Mouse (Mus musculus) MEL-GATA-1-ER (cell line): Measurements from ENCODE around the gene Tmem256.
"Not testable (repeated sequence)": the region's sequence is repeated elsewhere in the genome, so short reads cannot be mapped to it uniquely, and the experiment has no call there.

Source experiments
- DNase-seq: peaks from one replicate; pipeline ENCODE4 v3.0.0-alpha.2; 2012; ENCODE audit warnings: low read depth; ENCODE audit errors: extremely low read depth

Tmem256 gene

DNA sequence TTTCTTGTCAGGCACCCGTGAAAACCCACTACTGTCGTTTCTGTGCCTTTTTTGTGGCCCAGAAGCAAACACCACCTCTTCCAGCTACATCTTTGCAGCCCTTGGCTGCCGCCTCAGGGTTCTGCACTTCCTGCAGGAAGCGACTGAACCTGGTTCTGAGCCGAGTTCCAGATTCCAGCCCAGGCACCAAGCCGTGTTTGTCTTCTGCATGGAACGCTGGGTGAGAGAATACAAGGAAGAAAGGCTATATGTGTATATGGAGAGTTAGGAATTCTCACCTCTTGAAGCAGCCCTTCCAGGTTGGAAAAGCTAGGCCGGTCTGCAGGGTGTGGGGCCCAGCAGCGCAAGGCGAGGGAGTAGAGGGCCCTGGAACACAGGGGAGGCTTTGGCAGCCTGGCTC, 16.4 kb downstream of the Tmem256 start:
- DNase-seq = no peak

DNA sequence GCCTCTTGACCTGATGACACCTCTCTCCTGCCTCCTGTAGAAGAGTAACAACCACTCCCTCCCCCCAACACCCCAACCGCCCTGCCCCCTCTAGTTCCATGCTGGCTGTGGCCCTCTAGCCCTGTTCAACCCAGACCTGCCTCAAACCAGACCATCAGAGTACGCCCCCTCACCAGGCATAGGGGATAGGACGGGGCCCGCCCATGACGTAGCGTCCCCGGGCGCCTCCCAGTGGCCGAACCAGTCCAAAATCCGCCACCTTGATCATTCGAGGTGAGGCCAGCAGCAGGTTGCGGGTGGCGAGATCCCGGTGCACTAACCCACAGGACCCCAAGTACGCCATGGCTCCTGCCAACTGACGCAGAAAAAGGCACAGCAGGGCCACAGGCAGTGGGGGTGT, 17.0 kb downstream of the Tmem256 start:
- no peak for DNase-seq

DNA sequence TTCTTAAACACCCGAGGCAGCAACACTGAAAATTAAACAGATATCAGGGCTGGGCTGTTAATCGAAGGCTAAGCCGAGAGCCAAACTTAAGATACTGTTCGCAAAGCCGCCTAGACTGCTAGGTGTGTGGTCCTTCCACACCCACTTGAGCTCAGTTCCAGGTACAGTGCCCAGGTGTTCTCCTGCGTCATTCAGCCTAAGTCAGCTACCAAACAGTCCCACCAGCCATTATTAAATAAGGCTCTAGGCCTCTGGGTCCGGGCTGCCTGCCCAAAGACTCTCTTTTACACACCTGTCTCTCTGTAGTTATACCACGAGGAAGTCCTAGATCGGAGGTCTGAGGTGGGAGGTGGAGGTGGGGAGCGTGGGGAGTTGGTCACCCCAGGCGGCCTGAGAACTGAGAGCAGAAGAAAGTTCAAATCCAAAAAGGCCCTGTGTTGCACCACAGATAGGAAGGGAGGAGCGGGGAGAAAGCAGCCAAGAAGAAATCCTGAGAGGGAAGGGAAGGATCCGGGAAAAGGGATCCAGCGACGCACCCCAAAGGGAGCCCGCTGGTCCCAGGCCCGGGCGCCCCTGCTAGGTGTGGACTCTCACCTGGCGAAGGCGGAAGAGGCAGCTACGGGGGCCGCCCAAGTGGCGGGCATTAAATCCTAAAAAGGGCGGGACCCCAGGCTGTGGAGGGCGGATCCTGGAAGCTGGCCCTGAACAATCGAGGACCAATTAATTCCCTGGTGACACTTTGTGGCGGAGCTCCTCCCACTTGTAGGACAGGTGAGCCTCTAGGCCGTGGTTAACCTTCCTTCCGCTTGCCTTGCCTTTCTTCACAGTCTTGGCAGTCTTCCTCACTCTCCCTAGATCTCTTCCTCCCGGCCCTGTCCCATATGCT, 20.0 kb downstream of the Tmem256 start, which contains the start of gene Tnk1:
TSS of gene Tnk1 (minus strand) at position 618 of the 886 bp plus-strand sequence.
- DNase-seq = no peak

DNA sequence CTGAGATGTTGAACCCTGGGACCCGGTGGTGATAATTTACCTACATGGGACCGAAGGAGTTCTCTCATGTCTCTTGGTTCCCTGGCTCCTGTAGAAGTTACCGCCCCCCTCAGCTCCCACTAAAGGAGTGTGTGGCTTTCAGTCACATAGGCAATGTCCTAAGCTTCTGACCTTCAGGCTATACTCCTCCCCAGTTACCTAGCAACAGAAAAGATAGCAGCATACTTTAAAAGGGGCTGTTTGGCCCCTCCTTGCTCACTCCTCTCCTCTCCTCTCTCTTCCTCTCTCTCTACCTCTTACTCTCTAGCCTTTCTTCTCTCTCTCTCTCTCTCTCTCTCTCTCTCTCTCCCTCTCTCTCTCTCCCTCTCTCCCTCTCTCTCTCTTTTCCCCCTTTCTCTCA, 25.4 kb downstream of the Tmem256 start:
- DNase-seq = not testable (repeated sequence)

DNA sequence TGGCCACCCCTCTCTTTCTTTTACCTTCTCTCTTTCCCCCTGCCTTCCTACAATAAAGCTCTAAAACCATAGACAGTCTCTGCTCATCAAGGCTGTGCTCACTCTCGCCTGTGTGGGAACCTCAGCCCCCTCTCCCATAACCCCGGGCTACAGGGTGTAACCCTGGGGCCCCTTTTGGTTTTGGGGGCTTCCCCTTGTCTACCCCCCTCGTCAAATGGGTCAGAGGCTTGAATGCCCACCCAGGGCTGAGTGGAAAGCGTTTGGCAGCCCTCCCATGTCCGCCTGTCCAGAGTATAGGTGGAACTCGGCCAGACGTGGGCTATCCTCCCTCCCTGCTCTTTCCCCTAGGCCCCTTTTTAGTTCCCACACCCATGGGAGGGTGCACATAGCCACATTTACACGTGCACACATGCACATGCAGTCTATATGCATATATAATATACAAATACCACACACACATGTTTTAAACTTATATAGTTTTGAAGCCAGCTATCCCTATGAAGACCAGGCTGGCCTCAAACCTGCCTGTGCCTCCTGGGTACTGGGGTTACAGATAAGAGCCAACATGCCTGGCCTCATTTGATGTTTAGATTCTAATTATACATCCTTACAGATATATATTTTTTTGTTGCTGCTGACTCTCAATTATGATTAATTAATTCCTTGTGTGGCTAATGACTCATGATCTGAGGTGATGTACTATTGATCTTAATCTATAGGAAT, 26.0 kb downstream of the Tmem256 start:
- no peak for DNase-seq

DNA sequence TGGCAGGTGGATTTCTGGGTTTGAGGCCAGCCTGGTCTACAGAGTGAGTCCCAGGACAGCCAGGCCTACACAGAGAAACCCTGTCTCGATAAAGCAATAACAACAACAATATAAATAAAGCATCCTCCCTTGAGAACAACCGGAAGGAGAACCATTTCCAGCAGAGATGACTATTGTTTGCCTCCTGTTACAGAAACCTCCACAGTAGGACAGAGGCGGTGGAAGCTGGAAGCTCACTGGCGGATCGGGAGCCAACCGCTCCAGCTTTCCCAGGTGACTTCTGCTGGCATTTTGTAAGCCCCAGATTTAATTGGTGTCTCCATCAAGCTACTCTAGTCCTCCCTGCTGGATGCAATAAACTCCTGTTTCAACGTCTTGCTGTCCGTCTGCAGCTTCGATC, 27.2 kb downstream of the Tmem256 start:
- DNase-seq = no peak

DNA sequence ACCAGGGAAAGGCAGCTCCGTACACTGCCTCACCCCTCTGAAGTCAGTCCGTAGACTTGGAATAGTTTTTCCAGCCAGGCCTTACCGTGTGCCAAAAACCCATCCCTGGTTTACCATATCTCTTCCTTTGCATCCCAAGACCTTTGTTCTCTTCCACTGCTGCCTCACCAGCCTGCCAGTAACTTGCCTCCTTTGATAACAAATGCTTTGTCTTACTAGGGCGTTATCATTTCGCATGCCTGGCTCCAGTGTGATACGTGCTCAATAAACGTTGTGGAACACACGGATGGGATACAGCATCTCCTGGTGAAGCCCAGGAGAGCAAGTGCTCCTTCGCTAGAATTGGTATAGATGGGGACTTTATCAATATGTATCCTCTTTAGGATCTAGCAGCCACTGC, 29.0 kb downstream of the Tmem256 start:
- DNase-seq = no peak

DNA sequence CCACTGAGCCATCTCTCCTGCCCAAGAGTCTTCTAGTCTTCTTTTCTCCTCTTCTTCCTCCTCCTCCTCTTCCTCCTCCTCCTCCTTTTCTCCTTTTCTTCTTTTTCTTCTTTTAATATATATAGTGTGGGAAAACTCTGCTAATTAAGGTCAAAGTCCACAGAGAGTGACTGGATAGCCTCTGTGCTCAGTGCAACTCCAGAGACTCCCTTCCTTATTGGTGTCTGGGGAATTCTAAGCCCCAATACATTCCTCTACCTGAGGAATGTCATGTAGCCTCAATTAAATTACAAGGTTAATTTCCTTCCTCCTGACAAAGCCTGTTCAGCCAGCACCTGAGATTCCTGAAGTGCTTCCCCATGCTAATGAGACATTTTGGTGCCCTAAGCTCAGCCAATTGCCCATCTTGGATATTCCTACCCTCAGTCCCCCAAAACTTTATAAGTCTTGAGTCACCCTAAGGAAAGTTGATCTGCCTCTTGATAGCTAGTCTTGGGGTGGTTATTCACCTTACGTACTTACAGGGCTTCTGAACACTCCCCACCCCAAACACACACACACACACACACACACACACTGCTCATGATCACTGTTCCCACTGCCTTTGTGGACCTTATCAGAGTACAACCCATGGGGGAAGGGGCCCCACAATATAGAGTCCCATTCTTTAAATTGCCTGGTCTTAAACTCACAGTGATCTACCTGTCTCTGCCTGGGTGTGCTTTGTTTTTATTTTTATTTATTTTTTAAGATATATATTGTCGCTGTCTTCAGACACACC, 32.2 kb downstream of the Tmem256 start:
- DNase-seq = no peak

DNA sequence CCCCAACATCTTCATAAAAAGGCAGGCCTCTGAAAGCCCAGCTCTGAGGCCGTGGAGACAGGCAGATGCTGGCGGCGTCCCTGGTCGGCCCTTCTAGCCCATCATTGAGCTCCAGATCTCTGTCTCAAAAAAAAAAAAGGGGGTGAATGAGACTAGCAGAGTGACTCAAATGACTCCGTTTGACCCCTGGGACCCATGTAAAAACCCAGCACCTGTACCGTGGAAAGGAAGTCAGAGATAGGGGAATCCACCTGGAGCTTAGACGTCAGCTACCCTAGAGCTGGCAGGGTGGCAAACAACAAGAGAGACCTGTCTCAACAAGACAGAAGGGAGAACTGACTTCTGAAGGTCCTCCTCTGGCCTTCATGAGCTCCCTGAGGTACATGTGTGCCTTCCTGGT, 33.5 kb downstream of the Tmem256 start:
- DNase-seq = no peak

DNA sequence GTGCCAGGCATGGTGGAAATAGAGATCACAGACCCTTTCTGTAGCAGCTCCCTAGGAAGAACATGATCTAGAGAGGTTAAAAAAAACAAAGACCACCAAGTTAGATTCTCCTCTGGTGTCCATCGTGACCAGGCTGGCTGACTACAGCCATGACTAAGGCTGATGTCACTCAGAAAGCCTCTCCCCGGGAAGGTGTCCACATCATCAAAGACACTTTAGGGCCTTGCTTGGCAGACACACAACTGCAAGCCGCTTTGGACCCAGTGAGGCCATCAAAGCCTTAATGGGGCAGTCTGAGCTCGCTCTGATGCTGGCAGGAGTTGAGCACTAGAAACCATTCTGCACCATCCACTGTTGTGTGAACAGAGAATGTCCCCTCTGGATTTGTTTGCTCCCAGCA, 34.1 kb downstream of the Tmem256 start:
- DNase-seq = no peak

DNA sequence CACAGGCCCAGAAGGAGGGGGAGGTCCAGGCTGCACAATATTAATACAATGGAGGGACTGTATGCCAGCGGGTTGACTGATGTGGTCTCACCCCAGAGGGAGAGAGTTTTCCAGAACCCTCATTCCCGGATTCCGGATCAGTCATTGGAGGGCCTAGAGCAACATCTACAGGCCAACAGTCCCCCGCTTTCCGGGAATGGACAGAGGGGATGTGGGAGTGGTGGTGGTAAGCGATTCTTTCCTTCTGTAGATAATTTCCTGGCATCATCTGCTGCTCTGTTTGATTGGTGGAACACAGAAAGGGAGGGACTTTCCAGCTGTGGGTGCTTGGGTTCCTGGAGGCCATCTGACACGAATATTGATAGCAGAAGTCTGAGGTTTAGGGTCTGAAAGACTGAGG, 37.9 kb downstream of the Tmem256 start:
- DNase-seq = peak; percentile 83

DNA sequence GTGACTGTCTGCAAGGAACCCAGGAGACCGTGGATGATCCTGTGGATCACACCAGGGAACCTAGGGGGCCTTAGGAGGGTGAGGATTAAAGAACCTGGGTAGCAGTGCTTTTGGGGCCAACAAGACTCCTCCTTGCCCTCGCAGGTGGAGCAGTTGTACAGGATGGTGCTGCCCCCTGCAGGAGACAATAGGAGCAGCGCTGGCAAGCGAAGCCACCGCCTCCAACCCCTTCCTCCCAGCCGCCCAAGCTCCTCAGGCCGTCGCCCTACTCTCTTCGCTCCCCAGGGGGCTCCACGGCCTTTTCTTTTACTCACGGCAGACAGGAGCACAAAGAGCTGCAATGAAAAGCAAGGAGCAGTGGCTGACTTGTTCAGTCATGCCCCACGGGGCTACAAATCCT, 38.6 kb downstream of the Tmem256 start:
- DNase-seq = peak; percentile 72

DNA sequence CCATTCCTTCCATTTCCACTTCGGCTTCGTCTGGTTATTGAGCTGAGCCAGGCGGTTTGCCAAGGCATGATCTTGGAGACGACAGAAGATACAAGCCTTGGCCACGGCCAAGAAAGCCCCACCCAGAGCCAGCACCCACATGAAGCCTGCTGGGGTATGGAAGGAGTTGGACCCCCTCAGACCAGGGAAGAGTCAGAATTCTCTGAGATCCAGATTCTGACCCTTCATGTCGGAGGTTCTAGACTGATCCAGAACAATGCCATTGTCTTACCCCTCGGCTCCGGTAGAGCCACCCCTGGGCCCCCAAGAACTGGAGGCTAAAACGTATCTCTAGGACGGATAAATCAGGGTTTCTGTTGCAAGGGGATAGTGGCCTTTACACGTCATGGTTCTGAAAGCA, 39.6 kb downstream of the Tmem256 start, which contains the start of gene Tmem95:
TSS of gene Tmem95 (minus strand) at position 141 of the 400 bp plus-strand sequence.
- no peak for DNase-seq

DNA sequence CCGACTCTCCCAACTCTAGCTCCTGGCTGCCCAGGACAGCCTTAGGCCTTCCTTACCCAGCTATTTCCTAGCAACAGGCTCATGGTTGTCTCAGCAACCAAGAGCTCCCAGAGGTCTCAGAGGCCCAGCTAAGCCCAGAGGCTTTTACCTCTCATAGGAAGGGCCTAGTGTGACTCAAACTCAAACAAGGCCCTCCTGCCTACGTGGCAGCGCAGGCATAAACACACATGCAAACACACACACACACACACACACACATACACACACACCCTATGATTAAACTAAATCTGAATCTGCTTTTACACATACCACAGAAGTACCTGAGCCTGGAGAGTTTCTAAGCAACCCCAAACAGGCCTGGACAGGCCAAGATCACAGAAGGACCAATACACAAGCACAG, 40.1 kb downstream of the Tmem256 start:
- DNase-seq = no peak

DNA sequence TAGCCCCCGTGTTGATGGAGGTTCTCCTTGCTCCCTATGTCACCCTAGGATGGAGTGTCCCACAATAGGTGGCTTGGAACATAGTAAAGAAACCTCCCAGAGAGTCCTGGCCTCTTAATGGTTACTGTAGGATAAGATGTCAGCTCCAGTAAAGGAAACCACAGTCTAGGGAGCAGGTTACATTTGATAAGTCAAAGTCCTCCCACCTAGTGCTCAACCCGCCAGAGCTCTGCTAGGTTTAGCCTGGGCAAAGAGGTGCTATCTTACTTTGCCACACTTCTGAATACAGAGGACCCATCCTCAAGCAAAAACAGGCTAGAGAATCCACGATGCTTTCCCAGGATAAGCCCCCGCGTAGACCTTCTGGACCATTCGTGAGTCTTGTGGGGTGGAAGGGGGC, 40.6 kb downstream of the Tmem256 start:
- DNase-seq = peak; percentile 66

DNA sequence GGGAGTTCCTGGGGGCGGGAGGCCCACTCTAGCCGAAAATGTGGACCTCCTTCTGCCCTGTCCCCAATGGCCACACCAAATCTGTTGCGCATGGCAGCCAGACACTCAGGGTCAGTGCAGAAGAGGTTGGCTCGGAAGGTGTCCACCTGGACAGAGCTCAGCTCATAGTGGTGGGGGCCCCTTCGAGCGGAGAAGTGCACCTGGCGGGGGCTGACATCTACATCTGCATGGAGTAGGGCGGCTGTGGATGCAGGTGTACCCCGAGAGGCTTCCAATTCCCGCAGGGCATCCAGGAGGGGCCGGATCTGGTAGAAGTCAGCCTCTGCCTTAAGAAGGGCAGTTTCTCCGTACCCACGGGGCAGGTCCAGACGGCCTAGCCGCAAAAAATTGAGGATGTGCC, 41.4 kb downstream of the Tmem256 start:
- DNase-seq = no peak

DNA sequence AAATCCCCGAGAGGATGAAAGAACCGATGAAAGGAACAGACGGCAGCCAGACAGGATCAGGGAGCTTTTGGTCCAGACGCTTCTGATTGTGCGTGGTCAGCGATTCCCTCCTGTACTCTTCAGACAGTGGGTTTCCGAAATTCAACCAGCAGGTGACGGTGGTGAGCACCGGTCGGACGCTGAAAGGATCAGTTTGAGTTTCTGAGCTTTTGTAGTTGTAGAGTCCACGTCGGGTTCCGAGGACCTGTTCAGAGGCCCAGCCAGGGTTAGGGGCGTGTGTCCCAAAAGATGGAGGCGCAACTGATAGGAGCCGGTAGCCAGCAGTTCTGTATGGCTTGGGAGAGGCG, 42.2 kb downstream of the Tmem256 start:
- DNase-seq = no peak

DNA sequence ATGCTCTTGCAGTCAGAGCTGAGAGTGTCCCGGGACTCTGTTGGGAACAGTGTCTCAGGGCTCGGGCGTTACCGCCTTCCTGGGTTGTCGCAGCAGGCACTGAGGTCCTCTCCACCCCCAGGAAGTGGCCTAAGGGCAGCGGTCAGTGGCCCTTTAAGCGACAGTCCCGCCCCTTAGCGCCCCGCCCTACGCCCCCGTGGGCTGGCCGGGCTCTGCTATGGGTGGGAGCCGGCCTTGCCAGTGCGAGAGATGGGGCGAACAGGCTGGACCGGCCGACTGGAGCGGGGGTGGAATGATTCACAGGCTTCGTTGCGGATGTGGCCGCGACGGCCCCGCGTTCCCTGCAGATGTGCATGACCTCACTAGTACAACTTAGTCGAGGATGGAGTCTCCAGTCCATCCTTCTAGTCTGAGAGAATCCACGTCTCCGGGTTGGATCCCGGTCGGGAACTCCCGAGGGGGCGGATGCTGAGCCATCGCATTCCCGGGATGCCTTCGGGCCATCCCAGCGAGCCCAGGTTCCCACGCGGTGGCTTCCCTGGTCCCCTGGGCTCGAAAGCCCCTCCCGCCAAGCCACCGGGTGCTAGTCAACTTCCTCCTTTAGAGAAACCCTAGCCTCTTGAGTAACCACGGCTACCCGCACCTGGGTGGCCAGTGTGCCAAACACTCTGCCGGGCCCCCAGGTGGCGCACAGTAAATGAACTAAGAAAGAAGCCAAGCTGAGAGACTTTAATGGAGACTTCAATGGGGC, 42.7 kb downstream of the Tmem256 start, which contains the start of gene Kctd11:
TSS of gene Kctd11 (minus strand) at position 554 of the 751 bp plus-strand sequence.
- no peak for DNase-seq

DNA sequence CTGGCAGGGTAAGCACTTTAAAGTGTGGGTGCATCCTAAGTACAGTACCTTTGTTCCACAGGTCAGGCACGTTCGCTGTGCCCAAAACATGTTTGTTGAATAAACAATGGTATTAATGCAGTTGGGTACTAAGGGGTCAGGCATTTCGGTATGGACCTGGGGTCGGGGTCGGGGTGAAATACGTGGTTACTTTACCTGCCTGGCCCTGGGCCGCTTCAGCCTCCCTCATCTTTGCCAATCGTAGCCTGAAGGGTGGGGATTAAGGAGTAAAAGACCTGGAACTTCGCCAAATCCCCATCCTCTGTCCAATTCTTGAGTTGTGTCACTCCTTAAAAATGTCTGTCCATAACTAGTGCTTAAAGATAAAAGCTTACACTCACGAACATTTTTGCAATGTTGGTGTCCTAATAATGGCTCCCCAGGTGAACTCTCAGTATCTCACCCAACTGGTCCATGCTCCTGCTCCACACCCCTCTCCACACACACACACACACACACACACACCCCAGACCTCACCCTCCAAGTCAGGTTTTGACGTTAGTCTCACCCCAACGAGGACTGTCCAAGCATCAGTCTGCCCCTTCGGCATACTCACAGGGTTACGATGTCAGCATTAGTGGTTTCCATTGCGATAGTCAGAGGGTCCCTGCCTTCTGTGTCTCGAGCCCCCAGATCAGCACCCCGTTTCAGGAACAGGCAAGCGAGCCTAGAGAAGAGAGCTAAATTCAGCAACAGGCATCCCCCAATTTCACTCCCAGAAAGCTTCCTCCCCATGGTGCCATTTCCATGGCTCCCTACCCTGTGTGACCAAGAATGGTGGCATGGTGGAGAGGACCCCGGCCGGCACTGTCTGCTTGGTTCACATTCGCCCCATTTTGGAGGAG, 43.7 kb downstream of the Tmem256 start:
- no peak for DNase-seq

DNA sequence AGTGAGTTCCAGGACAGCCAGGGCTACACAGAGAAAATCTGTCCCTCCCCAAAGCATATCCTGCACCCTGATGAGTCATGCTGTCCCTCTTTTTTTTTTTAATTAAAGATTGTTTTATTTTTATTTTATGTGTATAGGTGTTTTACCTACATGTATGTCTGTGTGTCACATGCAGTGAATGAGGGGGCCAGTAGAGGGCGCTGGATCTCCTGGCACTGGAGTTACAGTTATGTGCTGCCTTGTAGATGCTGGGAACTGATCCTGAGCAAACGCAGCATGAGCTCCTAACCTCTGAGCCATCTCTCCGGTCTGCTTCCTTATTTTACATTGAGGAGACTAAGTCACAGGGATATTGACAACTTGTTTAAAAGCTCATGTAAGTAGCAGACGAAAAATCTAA, 44.8 kb downstream of the Tmem256 start:
- no peak for DNase-seq
